Mouse (Mus musculus) thymus, adult 2 months (tissue): Measurements from ENCODE around the gene Nt5c2.

Experiments used
- CTCF ChIP-seq: fragments of 200-500 bp; IDR thresholded peaks from 2 replicates; pipeline ENCODE4 v1.5.1; 2012; ENCODE audit warnings: mild to moderate bottlenecking, control low read depth, low read length, moderate library complexity, borderline replicate concordance; ENCODE audit not compliant: control insufficient read depth, poor library complexity, insufficient read depth; ENCODE audit errors: extremely low read depth
- POLR2A ChIP-seq: fragments of 200-500 bp; IDR thresholded peaks from 2 replicates; pipeline ENCODE4 v1.6.1; 2012; ENCODE audit warnings: mild to moderate bottlenecking, low read length, control low read depth, moderate library complexity; ENCODE audit not compliant: control insufficient read depth, poor library complexity, insufficient read depth; ENCODE audit errors: extremely low read depth

DNA sequence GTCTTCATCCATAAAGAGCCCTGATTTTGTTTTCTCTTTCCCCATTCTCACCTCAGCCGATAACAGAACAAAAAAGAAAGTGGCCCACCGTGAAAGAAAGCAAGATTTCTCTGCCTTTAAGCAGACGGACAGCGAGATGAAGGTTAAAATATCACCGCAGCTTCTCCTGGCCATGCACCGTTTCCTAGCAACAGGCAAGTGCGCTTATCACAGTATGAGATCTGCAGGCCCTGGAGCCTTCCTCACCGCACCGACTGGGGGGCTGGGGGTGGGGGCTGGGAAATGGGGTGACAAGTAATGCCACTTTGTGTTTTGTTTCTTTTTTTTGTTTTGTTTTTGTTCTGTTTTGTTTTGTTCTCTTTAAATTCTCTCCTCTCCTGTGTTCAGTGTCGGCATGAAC is 158.2 kb downstream of the Nt5c2 start:
- TF ChIP-seq CTCF: no peak
- TF ChIP-seq POLR2A: 0 out of 2 replicates have a peak, but pooled peaks have one; percentile 11
